Mouse (Mus musculus): Measurements from ENCODE around the gene Ect2l.

- no peak for TF ChIP-seq CTCF (IDR thresholded peaks at IDR 0.05; ENCODE audit: low read depth)
- TF ChIP-seq EP300 (IDR thresholded peaks at IDR 0.05; ENCODE audit: low read depth) = no peak
Measured at GRCm38 (mm10) chr10:18194737-18195141, 16.0 kb downstream of the Ect2l start.
